Mouse (Mus musculus): ENCODE results near the gene Ctbp2. TPM values are rescaled to one million over a fixed set of nuclear protein-coding genes. Genes with fewer than 3 reads are reported as not detected.

Gene Ctbp2
- 10 to 100 TPM; 60.6 to 88.6 (median 73.7) TPM for total RNA-seq (2022)

- peak; percentile 82 for DNase-seq
Observed at GRCm38 (mm10) chr7:133123999-133124700, at the start of gene Ctbp2. Gene Ctbp2, minus strand, starts transcription at chr7:133124354.

GRCm38 (mm10) chr7:133171403-133172032 lies 47.4 kb upstream of the Ctbp2 start:
- DNase-seq: no peak

- DNase-seq: no peak
Observed at GRCm38 (mm10) chr7:133168928-133169327, 44.8 kb upstream of the Ctbp2 start.

GRCm38 (mm10) chr7:133167903-133168302 lies 43.7 kb upstream of the Ctbp2 start:
- no peak for DNase-seq

GRCm38 (mm10) chr7:133164770-133165169 lies 40.6 kb upstream of the Ctbp2 start:
- no peak for DNase-seq

- DNase-seq: no peak
Observed at GRCm38 (mm10) chr7:133163011-133163410, 38.9 kb upstream of the Ctbp2 start.

GRCm38 (mm10) chr7:133162131-133162530 lies 38.0 kb upstream of the Ctbp2 start:
- no peak for DNase-seq

GRCm38 (mm10) chr7:133161362-133162080 lies 37.4 kb upstream of the Ctbp2 start:
- no peak for DNase-seq

- DNase-seq: no peak
Observed at GRCm38 (mm10) chr7:133159519-133159918, 35.4 kb upstream of the Ctbp2 start.

- DNase-seq: no peak
Observed at GRCm38 (mm10) chr7:133155621-133156020, 31.5 kb upstream of the Ctbp2 start.

- DNase-seq: no peak
Observed at GRCm38 (mm10) chr7:133154846-133155245, 30.7 kb upstream of the Ctbp2 start.

- DNase-seq: no peak
Observed at GRCm38 (mm10) chr7:133139689-133140336, 15.7 kb upstream of the Ctbp2 start.

GRCm38 (mm10) chr7:133133552-133133951 lies 9.4 kb upstream of the Ctbp2 start:
- DNase-seq: no peak

- DNase-seq: no peak
Observed at GRCm38 (mm10) chr7:133132702-133133101, 8.5 kb upstream of the Ctbp2 start.

GRCm38 (mm10) chr7:133124701-133125485 lies 739 bp upstream of the Ctbp2 start:
- no peak for DNase-seq

- DNase-seq: peak; percentile 63
Observed at GRCm38 (mm10) chr7:133123244-133123998, 733 bp downstream of the Ctbp2 start, which contains the start of gene Fgfr2. Gene Fgfr2, minus strand, starts transcription at chr7:133123350.

GRCm38 (mm10) chr7:133122379-133123243 lies 1.5 kb downstream of the Ctbp2 start:
- peak; percentile 47 for DNase-seq

- peak; percentile 25 for DNase-seq
Observed at GRCm38 (mm10) chr7:133121661-133122378, 2.3 kb downstream of the Ctbp2 start.

GRCm38 (mm10) chr7:133121080-133121607 lies 3.0 kb downstream of the Ctbp2 start:
- DNase-seq: no peak
